Mouse (Mus musculus) heart, postnatal 14 days (tissue): ENCODE results near the gene Man1a2. TPM values are rescaled to one million over a fixed set of nuclear protein-coding genes. Genes with fewer than 3 reads are reported as not detected.

Experiments used
- DNase-seq, 2 experiments: peaks; one replicate each; pipeline ENCODE4 v3.0.0; 2021 to 2022
- intact Hi-C: fragments of 180-260 bp; cut with DNase I; formaldehyde crosslinking; loops from one replicate; pipeline ENCODE4 v1.15.1; 2025
- total RNA-seq, 2 experiments: library from RNA; stranded (reverse); gene quantifications; 2 replicates each; pipeline ENCODE4 v1.2.3; 2021

The Man1a2 gene
- total RNA-seq, 2 experiments from 2014 or later: 59.2 to 59.6 TPM

GRCm38 (mm10) chr3:100572571-100573183 lies 112.6 kb downstream of the Man1a2 start:
- intact Hi-C loops: loop anchor here (5.0 kb wide), 1 partner anchor 110 kb away; no protein-coding TSS in a partner anchor
- no peak for DNase-seq

- peak in 1 of 2 experiments; percentile 7 for DNase-seq
- intact Hi-C loops: loop anchor here (5.0 kb wide), 3 partner anchors 146 to 381 kb away; no protein-coding TSS in a partner anchor
Measured at GRCm38 (mm10) chr3:100568443-100569390, 116.6 kb downstream of the Man1a2 start.

GRCm38 (mm10) chr3:100563565-100563964 lies 121.7 kb downstream of the Man1a2 start:
- intact Hi-C loops: no loop called here
- DNase-seq: no peak

GRCm38 (mm10) chr3:100562455-100562854 lies 122.8 kb downstream of the Man1a2 start:
- no peak for DNase-seq
- intact Hi-C loops: no loop called here

GRCm38 (mm10) chr3:100561561-100562175 lies 123.6 kb downstream of the Man1a2 start:
- intact Hi-C loops: no loop called here
- DNase-seq: no peak

- intact Hi-C loops: no loop called here
- DNase-seq: no peak
Measured at GRCm38 (mm10) chr3:100559431-100559830, 125.9 kb downstream of the Man1a2 start.

DNA sequence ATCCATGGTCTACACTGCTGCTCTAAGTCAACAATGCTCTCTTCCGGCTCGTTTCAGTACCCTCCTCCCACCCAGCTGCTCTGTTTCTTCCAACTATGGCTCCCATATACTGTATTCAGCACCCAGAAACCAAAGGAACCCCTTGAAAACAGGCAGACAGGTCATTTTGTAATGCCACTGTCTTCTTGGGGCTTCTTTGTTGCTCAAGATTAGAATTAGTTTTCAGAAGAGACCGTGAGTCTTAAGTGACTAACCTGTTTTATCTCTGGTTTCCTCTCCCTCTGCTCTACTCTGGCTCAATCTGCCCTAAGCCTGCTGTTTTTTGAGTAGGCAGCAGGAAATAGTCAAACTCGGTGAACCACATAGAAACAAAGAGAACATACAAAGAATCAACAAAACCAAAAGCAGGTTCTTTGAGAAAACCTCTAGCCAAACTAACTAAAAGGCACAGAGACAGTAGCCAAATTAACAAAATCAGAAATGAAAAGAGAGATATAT lies 127.0 kb downstream of the Man1a2 start:
- DNase-seq: no peak
- intact Hi-C loops: no loop called here

- intact Hi-C loops: no loop called here
Measured at GRCm38 (mm10) chr3:100554843-100555242, 130.5 kb downstream of the Man1a2 start.

DNA sequence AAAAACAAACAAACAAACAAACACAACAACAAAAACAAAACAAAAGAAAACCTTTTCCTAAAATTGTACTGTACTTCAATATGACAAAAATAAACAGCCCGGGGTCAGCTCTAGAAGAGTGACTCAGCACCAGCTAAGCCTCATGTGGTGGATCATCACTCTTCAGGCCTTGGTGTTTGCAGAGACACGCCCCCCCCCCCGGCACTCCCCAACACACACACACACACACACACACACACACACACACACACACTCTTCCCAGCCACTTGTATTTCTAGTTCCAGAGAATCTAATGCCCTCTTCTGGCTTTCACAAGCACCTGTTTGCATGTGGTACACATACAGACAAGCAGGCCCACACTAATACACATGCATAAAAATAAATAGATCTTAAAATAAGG lies 133.1 kb downstream of the Man1a2 start:
- DNase-seq: no peak
- intact Hi-C loops: no loop called here

More at GRCm38 (mm10) chr3:100554843-100555242, 130.5 kb downstream of the Man1a2 start:
- no peak for DNase-seq

DNA sequence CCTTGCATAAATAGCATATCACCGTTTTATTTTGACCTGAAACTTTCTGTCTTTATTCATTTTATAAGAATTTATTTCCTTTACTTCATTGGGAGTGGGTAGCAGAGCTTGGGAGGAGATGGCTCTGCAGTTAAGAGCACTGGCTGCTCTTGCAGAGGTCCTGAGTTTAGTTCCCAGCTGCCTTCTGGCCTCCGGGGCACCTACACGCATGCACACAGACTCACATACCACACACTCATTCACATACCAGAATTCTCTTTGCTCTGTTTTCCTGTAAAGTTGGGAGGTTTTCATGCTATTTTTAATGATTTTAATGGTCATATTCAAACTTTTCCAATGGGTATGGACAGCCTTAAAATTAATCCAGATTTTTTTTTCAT lies 137.4 kb downstream of the Man1a2 start:
- intact Hi-C loops: no loop called here
- no peak for DNase-seq

- DNase-seq: no peak
- intact Hi-C loops: no loop called here
Measured at GRCm38 (mm10) chr3:100547162-100547912, 138.0 kb downstream of the Man1a2 start.

GRCm38 (mm10) chr3:100536686-100537085 lies 148.6 kb downstream of the Man1a2 start:
- intact Hi-C loops: no loop called here
- DNase-seq: no peak

GRCm38 (mm10) chr3:100535902-100536301 lies 149.4 kb downstream of the Man1a2 start:
- intact Hi-C loops: no loop called here
- DNase-seq: no peak

DNA sequence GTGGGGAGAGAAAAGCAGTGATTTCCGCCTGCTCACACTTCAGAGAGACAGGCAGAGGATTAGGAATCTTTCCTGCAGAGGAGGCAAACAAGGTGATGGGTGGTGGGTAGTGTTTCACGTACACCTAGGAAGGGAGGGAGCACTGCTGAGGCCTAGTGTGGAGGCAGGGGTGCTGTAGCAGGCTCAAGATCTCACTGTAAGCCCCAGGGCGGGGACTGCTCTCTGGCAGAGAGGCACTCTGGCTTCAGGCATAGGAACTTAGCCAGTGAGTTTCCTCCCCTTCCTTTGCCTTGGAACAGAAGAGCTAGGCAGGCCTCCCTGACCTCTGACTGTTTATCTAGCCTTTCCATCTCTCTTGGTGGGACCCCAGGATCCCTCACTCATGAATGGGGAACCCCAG lies 150.0 kb downstream of the Man1a2 start:
- no peak for DNase-seq
- intact Hi-C loops: no loop called here

DNA sequence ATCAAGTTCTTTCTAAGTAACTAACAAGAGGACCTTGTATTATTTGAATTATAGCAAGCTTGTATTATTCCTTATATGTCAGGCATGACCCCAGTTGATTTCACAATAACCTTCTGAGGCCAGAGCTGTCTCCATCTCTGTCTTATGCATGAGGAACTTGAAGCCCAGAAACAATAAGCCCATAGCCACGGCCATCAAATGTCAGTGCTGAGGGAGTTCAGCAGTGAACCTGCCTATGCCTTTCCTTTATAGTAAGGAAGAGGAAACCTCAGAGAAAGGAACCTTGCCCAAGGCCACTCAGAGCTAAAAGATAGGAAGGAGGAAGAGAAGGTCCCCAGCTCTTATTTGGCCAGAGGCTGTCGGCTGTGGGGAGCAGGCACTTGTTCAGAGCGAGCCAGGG lies 150.9 kb downstream of the Man1a2 start:
- DNase-seq: no peak
- intact Hi-C loops: no loop called here

GRCm38 (mm10) chr3:100533429-100533828 lies 151.9 kb downstream of the Man1a2 start:
- DNase-seq: no peak
- intact Hi-C loops: no loop called here

- DNase-seq: no peak
- intact Hi-C loops: no loop called here
Measured at GRCm38 (mm10) chr3:100530919-100531318, 154.4 kb downstream of the Man1a2 start.

GRCm38 (mm10) chr3:100530244-100530788 lies 155.0 kb downstream of the Man1a2 start:
- intact Hi-C loops: no loop called here
- DNase-seq: no peak

DNA sequence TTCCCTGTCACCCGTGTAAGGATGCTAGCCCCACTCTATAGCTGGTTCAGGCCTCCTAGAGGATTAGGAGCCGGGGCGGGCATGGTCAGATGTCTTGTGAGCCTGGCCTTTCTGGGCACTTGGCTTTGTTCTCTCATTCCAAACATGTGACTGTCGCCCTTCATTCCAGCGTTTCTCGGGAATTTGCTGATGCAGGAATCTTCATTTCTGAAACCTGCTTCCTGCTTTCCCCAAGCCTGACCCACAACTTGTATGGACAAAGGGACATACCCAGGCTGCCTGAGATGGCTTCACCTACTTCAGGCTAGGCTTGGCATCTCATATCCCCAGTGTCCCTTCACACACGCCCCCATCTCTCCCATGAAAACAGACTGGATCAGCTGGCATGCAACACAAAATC lies 162.6 kb downstream of the Man1a2 start:
- intact Hi-C loops: no loop called here
- DNase-seq: no peak

- intact Hi-C loops: no loop called here
- no peak for DNase-seq
Measured at GRCm38 (mm10) chr3:100521626-100522025, 163.7 kb downstream of the Man1a2 start.
